Mouse (Mus musculus): ENCODE measurements around the gene Krtap1-3.
"Not testable (repeated sequence)": the region's sequence is repeated elsewhere in the genome, so short reads cannot be mapped to it uniquely, and the experiment has no call there.

The Krtap1-3 gene

GRCm38 (mm10) chr11:99590981-99591380 is at the start of gene Krtap1-3:
Krtap1-3 (minus strand) TSS chr11:99591339.
- no peak for DNase-seq (ENCODE audit: low read depth, low spot score)

GRCm38 (mm10) chr11:99640926-99641325 is 49.8 kb upstream of the Krtap1-3 start:
- DNase-seq (ENCODE audit: low read depth, low spot score), result no peak

- DNase-seq (ENCODE audit: low read depth, low spot score), result no peak
Observed at GRCm38 (mm10) chr11:99637086-99637485, 45.9 kb upstream of the Krtap1-3 start.

- no peak for DNase-seq (ENCODE audit: low read depth, low spot score)
Observed at GRCm38 (mm10) chr11:99634653-99635134, 43.6 kb upstream of the Krtap1-3 start, which contains the start of gene Krtap4-2. Krtap4-2 (minus strand) TSS chr11:99635084.

GRCm38 (mm10) chr11:99633293-99633692 is 42.2 kb upstream of the Krtap1-3 start:
- DNase-seq (ENCODE audit: low read depth, low spot score), result no peak

- DNase-seq (ENCODE audit: low read depth, low spot score), result no peak
Observed at GRCm38 (mm10) chr11:99630890-99631289, 39.8 kb upstream of the Krtap1-3 start.

- DNase-seq (ENCODE audit: low read depth, low spot score), result no peak
Observed at GRCm38 (mm10) chr11:99628138-99628537, 37.0 kb upstream of the Krtap1-3 start, which contains the start of gene Krtap4-1. Krtap4-1 (minus strand) TSS chr11:99628238.

- DNase-seq (ENCODE audit: low read depth, low spot score), result no peak
Observed at GRCm38 (mm10) chr11:99620335-99620734, 29.2 kb upstream of the Krtap1-3 start, which contains the start of gene Gm11562. Gm11562 (minus strand) TSS chr11:99620435.

- no peak for DNase-seq (ENCODE audit: low read depth, low spot score)
Observed at GRCm38 (mm10) chr11:99614796-99615363, 23.7 kb upstream of the Krtap1-3 start, which contains the start of gene Krtap2-4. Krtap2-4 (minus strand) TSS chr11:99614846.

- not testable (repeated sequence) for DNase-seq (ENCODE audit: low read depth, low spot score)
Observed at GRCm38 (mm10) chr11:99610089-99610488, 18.9 kb upstream of the Krtap1-3 start, which contains the start of gene Gm11937. Gm11937 (minus strand) TSS chr11:99610189.

- no peak for DNase-seq (ENCODE audit: low read depth, low spot score)
Observed at GRCm38 (mm10) chr11:99609126-99609525, 18.0 kb upstream of the Krtap1-3 start.

GRCm38 (mm10) chr11:99603208-99603607 is 12.1 kb upstream of the Krtap1-3 start, which contains the start of gene Gm11938:
Gm11938 (minus strand) TSS chr11:99603308.
- DNase-seq (ENCODE audit: low read depth, low spot score), result not testable (repeated sequence)

- DNase-seq (ENCODE audit: low read depth, low spot score), result not testable (repeated sequence)
Observed at GRCm38 (mm10) chr11:99597742-99598141, 6.6 kb upstream of the Krtap1-3 start, which contains the start of gene Krtap9-3. Krtap9-3 (minus strand) TSS chr11:99598105.

- DNase-seq (ENCODE audit: low read depth, low spot score), result no peak
Observed at GRCm38 (mm10) chr11:99585096-99585495, 6.0 kb downstream of the Krtap1-3 start.

- DNase-seq (ENCODE audit: low read depth, low spot score), result no peak
Observed at GRCm38 (mm10) chr11:99583245-99583704, 7.9 kb downstream of the Krtap1-3 start, which contains the start of gene Krtap1-4. Krtap1-4 (minus strand) TSS chr11:99583654.

- no peak for DNase-seq (ENCODE audit: low read depth, low spot score)
Observed at GRCm38 (mm10) chr11:99581564-99581963, 9.6 kb downstream of the Krtap1-3 start.

GRCm38 (mm10) chr11:99581051-99581450 is 10.1 kb downstream of the Krtap1-3 start:
- DNase-seq (ENCODE audit: low read depth, low spot score), result no peak

- DNase-seq (ENCODE audit: low read depth, low spot score), result no peak
Observed at GRCm38 (mm10) chr11:99580636-99581035, 10.5 kb downstream of the Krtap1-3 start, which contains the start of gene Krtap1-5. Krtap1-5 (minus strand) TSS chr11:99581016.

GRCm38 (mm10) chr11:99574106-99574505 is 17.0 kb downstream of the Krtap1-3 start:
- DNase-seq (ENCODE audit: low read depth, low spot score), result peak; percentile 79

- no peak for DNase-seq (ENCODE audit: low read depth, low spot score)
Observed at GRCm38 (mm10) chr11:99573164-99573563, 18.0 kb downstream of the Krtap1-3 start.

- no peak for DNase-seq (ENCODE audit: low read depth, low spot score)
Observed at GRCm38 (mm10) chr11:99566530-99566929, 24.6 kb downstream of the Krtap1-3 start, which contains the start of gene Krtap3-1. Krtap3-1 (minus strand) TSS chr11:99566630.

- DNase-seq (ENCODE audit: low read depth, low spot score), result no peak
Observed at GRCm38 (mm10) chr11:99562580-99562979, 28.6 kb downstream of the Krtap1-3 start.

- no peak for DNase-seq (ENCODE audit: low read depth, low spot score)
Observed at GRCm38 (mm10) chr11:99559366-99559765, 31.8 kb downstream of the Krtap1-3 start, which contains the start of gene Gm11939. Gm11939 (minus strand) TSS chr11:99559466.
